Mouse (Mus musculus) forebrain, postnatal 0 days (tissue): ENCODE results near the gene Prcd. TPM values are rescaled to one million over a fixed set of nuclear protein-coding genes. Genes with fewer than 3 reads are reported as not detected.
A peak's percentile ranks its signal among the peaks of the same experiment; 100 is the strongest.

Experiments
- ATAC-seq: fragments of 200-750 bp; cut with Nextera tagmentation; 2 replicates; pipeline ENCODE4 v1.8.0; 2017; ENCODE audit warnings: mild to moderate bottlenecking, moderate library complexity
- DNase-seq: peaks from one replicate; pipeline ENCODE4 v3.0.0-alpha.2; 2015
- H3K27ac ChIP-seq: fragments of 300-500 bp; sonication (generic); 2 replicates; pipeline ENCODE4 v1.5.1; 2014; ENCODE audit warnings: low read depth, mild to moderate bottlenecking, antibody characterized with exemption, low read length, moderate library complexity, mixed read lengths
- H3K27me3 ChIP-seq: fragments of 300-500 bp; sonication (generic); 2 replicates; pipeline ENCODE4 v1.6.1; 2014; ENCODE audit warnings: mild to moderate bottlenecking, low read length, mixed read lengths; ENCODE audit not compliant: insufficient read depth
- H3K36me3 ChIP-seq: fragments of 300-500 bp; sonication (generic); 2 replicates; pipeline ENCODE4 v1.6.1; 2014; ENCODE audit warnings: mild to moderate bottlenecking, moderate library complexity; ENCODE audit not compliant: insufficient read depth
- H3K4me1 ChIP-seq: fragments of 300-500 bp; sonication (generic); 2 replicates; pipeline ENCODE4 v1.6.1; 2014; ENCODE audit warnings: antibody characterized with exemption; ENCODE audit not compliant: insufficient read depth
- H3K4me2 ChIP-seq: fragments of 300-500 bp; sonication (generic); 2 replicates; pipeline ENCODE4 v1.6.1; 2014; ENCODE audit warnings: low read depth, mild to moderate bottlenecking, moderate library complexity
- H3K4me3 ChIP-seq: fragments of 300-500 bp; sonication (generic); 2 replicates; pipeline ENCODE4 v1.5.1; 2014; ENCODE audit warnings: low read depth, low read length, mixed read lengths
- H3K9ac ChIP-seq: fragments of 300-500 bp; sonication (generic); 2 replicates; pipeline ENCODE4 v1.6.1; 2014; ENCODE audit warnings: mild to moderate bottlenecking
- H3K9me3 ChIP-seq: fragments of 300-500 bp; sonication (generic); 2 replicates; pipeline ENCODE4 v1.6.1; 2016; ENCODE audit warnings: low read length
- CTCF ChIP-seq: sonication (generic); IDR thresholded peaks from 2 replicates; pipeline ENCODE4 v1.5.1; 2016; ENCODE audit warnings: antibody characterized with exemption, control low read depth, low read depth
- WGBS: fragments of 180-500 bp; shearing (Covaris S2); extraction: QIAGEN DNeasy Blood & Tissue Kit; methylation state at CpG from one replicate; pipeline ENCODE4 v1.1.7; 2014; 5-methylcytosine and 5-hydroxymethylcytosine counted together
- polyA plus RNA-seq: library from polyadenylated mRNA; unstranded; fragments of >200 nt; fragmentation: Nextera tagmentation; extraction: Ambion mirVana; gene quantifications from 2 replicates; pipeline ENCODE4 v1.2.1, GENCODE M21; 2015
- total RNA-seq: library from RNA; depleted of rRNA; stranded (reverse); fragments of >200 nt; gene quantifications from 2 replicates; pipeline ENCODE4 v1.2.3, GENCODE M21; 2014

Prcd gene
- total and polyA plus RNA-seq, 2 experiments from 2014 or later = 3.3 to 3.4 TPM

GRCm38 (mm10) chr11:116669787-116670365 is 16.5 kb downstream of the Prcd start:
- Histone ChIP-seq H3K4me3 (no peak overlapping the region), H3K36me3 (peaks cover 16% of the 10 kb centered on the region), H3K4me2 (peak overlapping the region; percentile 89; the same call in 1 of the 2 replicates), H3K9ac (no peak overlapping the region), H3K9me3 (no peaks in the 10 kb centered on the region), H3K27ac (no peak overlapping the region), H3K4me1 (peaks cover 14% of the 10 kb centered on the region; the same call in 1 of the 2 replicates), H3K27me3 (no peaks in the 10 kb centered on the region)
- DNase-seq (no peak), ATAC-seq (no peak)
- TF ChIP-seq CTCF = no peak
- 62% methylated on average over 13 of the region's 13 CpGs for WGBS

- no peak overlapping the region for H3K4me3 ChIP-seq
- H3K4me2 ChIP-seq = peak overlapping the region; percentile 89
- H3K9ac ChIP-seq = no peak overlapping the region
- H3K9me3 ChIP-seq = no peaks in the 10 kb centered on the region
- DNase-seq = no peak
- no peak for ATAC-seq
- peaks cover 14% of the 10 kb centered on the region; the same call in 1 of the 2 replicates for H3K4me1 ChIP-seq
- 0 out of 2 replicates have a peak overlapping the region, but pooled peaks have one; percentile 15 for H3K27ac ChIP-seq
- no peaks in the 10 kb centered on the region for H3K27me3 ChIP-seq
- 67% methylated on average over 7 of the region's 7 CpGs for WGBS
- peaks cover 21% of the 10 kb centered on the region for H3K36me3 ChIP-seq
- TF ChIP-seq CTCF = no peak
These were observed 17.1 kb downstream of the Prcd start for GRCm38 (mm10) chr11:116670386-116670785.

GRCm38 (mm10) chr11:116671112-116671844 is 17.9 kb downstream of the Prcd start:
- peak; percentile 72 for TF ChIP-seq CTCF
- ATAC-seq = peak; percentile 95
- H3K9me3 ChIP-seq = no peaks in the 10 kb centered on the region
- peaks cover 29% of the 10 kb centered on the region for H3K36me3 ChIP-seq
- peak overlapping the region; percentile 85 for H3K9ac ChIP-seq
- no peaks in the 10 kb centered on the region for H3K27me3 ChIP-seq
- H3K4me2 ChIP-seq = peak overlapping the region; percentile 89
- peaks cover 14% of the 10 kb centered on the region; the same call in 1 of the 2 replicates for H3K4me1 ChIP-seq
- H3K4me3 ChIP-seq = peak overlapping the region; percentile 76
- peak; percentile 99 for DNase-seq
- peak overlapping the region; percentile 81 for H3K27ac ChIP-seq
- under 1% methylated on average over 45 of the region's 45 CpGs for WGBS

- Histone ChIP-seq H3K9me3 (no peaks in the 10 kb centered on the region), H3K27me3 (no peaks in the 10 kb centered on the region), H3K9ac (peak overlapping the region; percentile 85), H3K4me1 (peaks cover 14% of the 10 kb centered on the region; the same call in 1 of the 2 replicates), H3K4me2 (peak overlapping the region; percentile 89), H3K4me3 (peak overlapping the region; percentile 76), H3K36me3 (peaks cover 35% of the 10 kb centered on the region), H3K27ac (peak overlapping the region; percentile 81)
- DNase-seq (no peak), ATAC-seq (no peak; the same call in 1 of the 2 replicates)
- TF ChIP-seq CTCF = no peak
- 2% methylated on average over 24 of the region's 24 CpGs for WGBS
These were observed 18.6 kb downstream of the Prcd start for GRCm38 (mm10) chr11:116671845-116672434.

GRCm38 (mm10) chr11:116672595-116672994 is 19.3 kb downstream of the Prcd start:
- ATAC-seq (no peak), DNase-seq (no peak)
- H3K36me3 ChIP-seq = peaks cover 41% of the 10 kb centered on the region
- H3K9ac ChIP-seq = peak overlapping the region; percentile 85
- H3K27ac ChIP-seq = no peak overlapping the region
- WGBS = 16% methylated on average over 7 of the region's 7 CpGs
- H3K4me3 ChIP-seq = peak overlapping the region; percentile 76
- H3K4me1 ChIP-seq = peaks cover 14% of the 10 kb centered on the region; the same call in 1 of the 2 replicates
- TF ChIP-seq CTCF = no peak
- H3K4me2 ChIP-seq = peak overlapping the region; percentile 89
- H3K27me3 ChIP-seq = no peaks in the 10 kb centered on the region
- no peaks in the 10 kb centered on the region for H3K9me3 ChIP-seq

GRCm38 (mm10) chr11:116673410-116673809 is 20.1 kb downstream of the Prcd start:
- 90% methylated on average over 2 of the region's 2 CpGs for WGBS
- no peak overlapping the region for H3K4me2 ChIP-seq
- no peak for ATAC-seq

More at GRCm38 (mm10) chr11:116673410-116673809, 20.1 kb downstream of the Prcd start:
- TF ChIP-seq CTCF = no peak
- Histone ChIP-seq H3K4me3 (no peak overlapping the region), H3K36me3 (peaks cover 41% of the 10 kb centered on the region), H3K27me3 (no peaks in the 10 kb centered on the region), H3K27ac (no peak overlapping the region), H3K9ac (peak overlapping the region; percentile 85; the same call in 1 of the 2 replicates), H3K4me1 (peaks cover 14% of the 10 kb centered on the region; the same call in 1 of the 2 replicates), H3K9me3 (no peaks in the 10 kb centered on the region)
- no peak for DNase-seq
